Comparison of ENCODE assay signal across 20 mouse cellular contexts in genomic region chr4:80828232-80828631, GRCm38 (mm10). TPM values are rescaled to one million over a fixed set of nuclear protein-coding genes. Genes with fewer than 3 reads are reported as not detected.
"Had no signal": no experiment of that assay in that cellular context is flagged by ENCODE, and none has a peak within 500 bp of the region (broad histone marks: within the 10 kb centered on the region; RNA-seq: fewer than 3 reads in every experiment).

No protein-coding gene starts in this region.

- H3K4me2 ChIP-seq: kidney, embryonic 15.5 days; limb, embryonic 15.5 days; liver, embryonic 12.5 days; midbrain, embryonic 12.5 days; neural tube, embryonic 15.5 days had no signal

- H3K27me3 ChIP-seq: kidney, embryonic 15.5 days; limb, embryonic 15.5 days; liver, embryonic 12.5 days; midbrain, embryonic 12.5 days; neural tube, embryonic 15.5 days had no signal

- H3K9ac ChIP-seq: kidney, embryonic 15.5 days; limb, embryonic 15.5 days; liver, embryonic 12.5 days; midbrain, embryonic 12.5 days; neural tube, embryonic 15.5 days had no signal

- H3K4me3 ChIP-seq: kidney, embryonic 15.5 days; limb, embryonic 15.5 days; liver, embryonic 12.5 days; midbrain, embryonic 12.5 days; myocyte; neural tube, embryonic 15.5 days had no signal

- H3K4me1 ChIP-seq: kidney, embryonic 15.5 days; limb, embryonic 15.5 days; liver, embryonic 12.5 days; midbrain, embryonic 12.5 days; neural tube, embryonic 15.5 days had no signal

- ATAC-seq: liver, embryonic 12.5 days had no signal

- H3K36me3 ChIP-seq: kidney, embryonic 15.5 days; limb, embryonic 15.5 days; liver, embryonic 12.5 days; midbrain, embryonic 12.5 days; neural tube, embryonic 15.5 days had no signal

- H3K9me3 ChIP-seq: kidney, embryonic 15.5 days; limb, embryonic 15.5 days; liver, embryonic 12.5 days; midbrain, embryonic 12.5 days; neural tube, embryonic 15.5 days had no signal

- DNase-seq: kidney, postnatal 14 days; layer of hippocampus, adult 9-11 months; layer of hippocampus, postnatal 36 days; right cerebral cortex, adult 18-20 months; right cerebral cortex, postnatal 25 days; thymus, postnatal 4 days had no signal

- H3K27ac ChIP-seq: kidney, embryonic 15.5 days; limb, embryonic 15.5 days; liver, embryonic 12.5 days; midbrain, embryonic 12.5 days; neural tube, embryonic 15.5 days; stomach, postnatal 0 days had no signal

RNA-seq across cellular contexts. Expression of gene Tyrp1, which starts 5.7 kb away (rescaled TPM):
- total RNA-seq: left cerebral cortex, postnatal 36 days; megakaryocyte-erythroid progenitor cell, adult 5-6 weeks had no signal
- polyA plus RNA-seq: kidney, embryonic 15.5 days; large intestine, adult 2 months; liver, embryonic 12.5 days; liver, embryonic 16.5 days; lung, embryonic 16.5 days; myocyte; neural tube, embryonic 11.5 days; small intestine, adult 2 months; stomach, postnatal 0 days had no signal
